ENCODE assay signal across 21 mouse cellular contexts in the genomic region with DNA sequence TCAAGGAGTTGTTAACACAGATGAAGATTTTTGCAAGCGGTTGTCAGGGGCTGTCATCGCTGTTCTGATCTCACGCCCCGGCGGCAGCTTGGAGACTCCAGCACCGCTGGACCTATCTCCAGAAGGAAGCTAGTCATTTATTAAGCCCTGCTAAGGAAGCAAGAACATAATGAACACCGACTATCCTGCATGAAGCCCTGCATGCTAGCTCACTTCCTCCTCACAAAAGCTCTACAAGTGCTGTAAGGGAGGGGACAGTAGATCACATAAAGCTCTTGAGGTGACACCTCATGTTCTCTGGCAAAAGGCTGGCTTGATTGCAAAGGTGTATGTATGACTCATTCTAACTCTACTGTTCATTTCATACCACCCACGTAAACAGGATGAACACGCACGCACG. TPM values are rescaled to one million over a fixed set of nuclear protein-coding genes. Genes with fewer than 3 reads are reported as not detected.
A peak's percentile ranks its signal among the peaks of the same experiment; 100 is the strongest.
DNase-seq lines count a peak whose midpoint lies in the region; ATAC-seq and TF ChIP-seq lines count a peak whose summit lies in the region.
"Had no signal": no experiment of that assay in that cellular context is flagged by ENCODE, and none has a peak within 500 bp of the region (broad histone marks: within the 10 kb centered on the region; RNA-seq: fewer than 3 reads in every experiment).

No protein-coding gene starts in this region.

- TF ChIP-seq POLR2A in kidney, adult 2 months (IDR thresholded peaks at IDR 0.05; ENCODE audit: low read depth, low read length) = no peak

- no peak overlapping the region for H3K27ac ChIP-seq in kidney, adult 2 months (ENCODE audit: insufficient read depth, low read depth, low read length)
- H3K27ac ChIP-seq: embryonic facial prominence, embryonic 15.5 days; gastrocnemius, adult 2 months; hindbrain, embryonic 12.5 days; limb, embryonic 10.5 days; liver, embryonic 12.5 days; neural tube, embryonic 15.5 days had no signal

- 49% methylated on average over 11 of the region's 11 CpGs for WGBS in kidney, adult 2 months

- no peaks in the 10 kb centered on the region for H3K27me3 ChIP-seq in kidney, adult 2 months (replicated peaks; ENCODE audit: control insufficient read depth, insufficient read depth, low read length)
- H3K27me3 ChIP-seq: embryonic facial prominence, embryonic 15.5 days; hindbrain, embryonic 12.5 days; liver, embryonic 12.5 days; neural tube, embryonic 15.5 days; Patski had no signal

- ATAC-seq in megakaryocyte progenitor cell, adult 5-6 weeks (replicated peaks; ENCODE audit: poor library complexity) = peak; percentile 37
- ATAC-seq: forebrain, embryonic 14.5 days; liver, embryonic 12.5 days; Patski had no signal

- H3K36me3 ChIP-seq in kidney, adult 2 months (ENCODE audit: control insufficient read depth, insufficient read depth, low read length) = no peaks in the 10 kb centered on the region
- H3K36me3 ChIP-seq: embryonic facial prominence, embryonic 15.5 days; hindbrain, embryonic 12.5 days; limb, embryonic 10.5 days; liver, embryonic 12.5 days; neural tube, embryonic 15.5 days had no signal

- no peak overlapping the region for H3K4me3 ChIP-seq in kidney, adult 2 months (ENCODE audit: insufficient read depth, low read depth, low read length)
- H3K4me3 ChIP-seq: embryonic facial prominence, embryonic 15.5 days; gastrocnemius, adult 2 months; hindbrain, embryonic 12.5 days; limb, embryonic 10.5 days; liver, embryonic 12.5 days; megakaryocyte, embryonic 14.5 days; neural tube, embryonic 15.5 days had no signal

- TF ChIP-seq CTCF in kidney, adult 2 months (conservative IDR thresholded peaks at IDR 0.05; ENCODE audit: insufficient read depth, insufficient read length, low read depth, low read length) = no peak

- H3K4me1 ChIP-seq in kidney, adult 2 months (ENCODE audit: control insufficient read depth, insufficient read depth, low read length) = no peaks in the 10 kb centered on the region
- H3K4me1 ChIP-seq: hindbrain, embryonic 12.5 days; limb, embryonic 10.5 days; neural tube, embryonic 15.5 days had no signal

- DNase-seq in kidney, adult 2 months = peak; percentile 65
- DNase-seq in kidney, adult 18-20 months = no peak
- peak; percentile 65 for DNase-seq in T-cell, adult 2 months (ENCODE audit: low spot score)
- peak; percentile 45 for DNase-seq in kidney, adult 9 months
- no peak for DNase-seq in embryo, embryonic 11 days
- no peak for DNase-seq in adrenal gland, adult 18-20 months (ENCODE audit: low spot score in 2 of 2)
- no peak for DNase-seq in right cerebral cortex, postnatal 4 days
- DNase-seq: cerebellum, adult 2 months; gastrocnemius, adult 2 months; right cerebral cortex, adult 18-20 months; spleen, adult 18-20 months; thymus, postnatal 36 days had no signal

RNA-seq across cellular contexts. Expression of gene Aebp2, which starts 7.8 kb away (rescaled TPM):
- polyA plus RNA-seq in kidney, adult 2 months (2012; rRNA removed) = 23.4 and 23.9 TPM in 2 replicates
- 37.5 and 41.9 TPM in 2 replicates for total RNA-seq in megakaryocyte progenitor cell, adult 5-6 weeks (2015)
- total RNA-seq in megakaryocyte progenitor cell, adult 5-6 weeks (2017) = 54.6 and 57.5 TPM in 2 replicates
- 10 to 100 TPM; 44.8 to 45.6 TPM for total RNA-seq in adrenal gland, adult 18-20 months (2021)

Comparison
In these comparisons a context has a peak if more than half of its experiments do, and no peak if none do; other contexts are left out.
1. DNase-seq: peak in kidney, adult 2 months (single experiment), T-cell, adult 2 months (single experiment) and kidney, adult 9 months (single experiment); none in kidney, adult 18-20 months (single experiment), embryo, embryonic 11 days (single experiment), adrenal gland, adult 18-20 months (0 of 2) and right cerebral cortex, postnatal 4 days (single experiment).